Mouse (Mus musculus) liver, embryonic 16.5 days (tissue): ENCODE measurements around the gene Gca. TPM values are rescaled to one million over a fixed set of nuclear protein-coding genes. Genes with fewer than 3 reads are reported as not detected.
"Not testable (repeated sequence)": the region's sequence is repeated elsewhere in the genome, so short reads cannot be mapped to it uniquely, and the experiment has no call there.

Source experiments
- ATAC-seq: fragments of 200-750 bp; cut with Nextera tagmentation; 2 replicates; pipeline ENCODE4 v1.8.0; 2017; ENCODE audit warnings: low read depth, mild to moderate bottlenecking, moderate number of reproducible peaks, moderate library complexity
- H3K27ac ChIP-seq: fragments of 300-500 bp; sonication (generic); 2 replicates; pipeline ENCODE4 v1.5.1; 2014; ENCODE audit warnings: mild to moderate bottlenecking, low read length
- H3K27me3 ChIP-seq: fragments of 300-500 bp; sonication (generic); 2 replicates; pipeline ENCODE4 v1.6.1; 2014; ENCODE audit warnings: low read depth, low read length, mixed read lengths; ENCODE audit not compliant: control insufficient read depth, insufficient read depth
- H3K36me3 ChIP-seq: fragments of 300-500 bp; sonication (generic); 2 replicates; pipeline ENCODE4 v1.6.1; 2014; ENCODE audit warnings: mild to moderate bottlenecking; ENCODE audit not compliant: control insufficient read depth, insufficient read depth
- H3K4me1 ChIP-seq: fragments of 300-500 bp; sonication (generic); 2 replicates; pipeline ENCODE4 v1.6.1; 2014; ENCODE audit warnings: low read depth, low read length, mixed read lengths; ENCODE audit not compliant: control insufficient read depth
- H3K4me2 ChIP-seq: fragments of 300-500 bp; sonication (generic); 2 replicates; pipeline ENCODE4 v1.6.1; 2014; ENCODE audit warnings: low read depth, low read length, mixed read lengths
- H3K4me3 ChIP-seq: fragments of 300-500 bp; sonication (generic); 2 replicates; pipeline ENCODE4 v1.5.1; 2014; ENCODE audit warnings: low read depth, mild to moderate bottlenecking, low read length
- H3K9ac ChIP-seq: fragments of 300-500 bp; sonication (generic); 2 replicates; pipeline ENCODE4 v1.6.1; 2014; ENCODE audit warnings: low read depth, low read length
- H3K9me3 ChIP-seq: fragments of 300-500 bp; sonication (generic); replicated peaks from 2 replicates; pipeline ENCODE4 v1.6.1; 2016; ENCODE audit warnings: low read length; ENCODE audit not compliant: control insufficient read depth
- WGBS: fragments of 180-500 bp; shearing (Covaris S2); extraction: QIAGEN DNeasy Blood & Tissue Kit; methylation state at CpG from one replicate; pipeline ENCODE4 v1.1.7; 2014; ENCODE audit not compliant: insufficient replicate concordance; 5-methylcytosine and 5-hydroxymethylcytosine counted together
- polyA plus RNA-seq: library from polyadenylated mRNA; unstranded; fragments of >200 nt; fragmentation: Nextera tagmentation; extraction: Ambion mirVana; gene quantifications from 2 replicates; pipeline ENCODE4 v1.2.1, GENCODE M21; 2015

Gene Gca
- polyA plus RNA-seq, 1 experiment from 2014 or later, result 5.7 TPM

- Histone ChIP-seq H3K9ac (no peak overlapping the region), H3K36me3 (no peaks in the 10 kb centered on the region), H3K9me3 (no peaks in the 10 kb centered on the region), H3K27me3 (no peaks in the 10 kb centered on the region), H3K4me3 (no peak overlapping the region), H3K4me1 (no peaks in the 10 kb centered on the region), H3K27ac (no peak overlapping the region), H3K4me2 (no peak overlapping the region)
- 36% methylated on average over 3 of the region's 3 CpGs for WGBS
- no peak for ATAC-seq
Observed at GRCm38 (mm10) chr2:62684989-62685595, 21.0 kb downstream of the Gca start.

GRCm38 (mm10) chr2:62685934-62686333, 21.8 kb downstream of the Gca start:
- Histone ChIP-seq H3K4me3 (no peak overlapping the region), H3K36me3 (no peaks in the 10 kb centered on the region), H3K9ac (no peak overlapping the region), H3K9me3 (no peaks in the 10 kb centered on the region), H3K4me2 (no peak overlapping the region), H3K4me1 (no peaks in the 10 kb centered on the region), H3K27ac (no peak overlapping the region), H3K27me3 (no peaks in the 10 kb centered on the region)
- 64% methylated on average over 6 of the region's 6 CpGs for WGBS
- ATAC-seq, result no peak

- Histone ChIP-seq H3K9me3 (no peaks in the 10 kb centered on the region), H3K4me2 (no peak overlapping the region), H3K4me3 (no peak overlapping the region), H3K9ac (no peak overlapping the region), H3K4me1 (no peaks in the 10 kb centered on the region), H3K27ac (no peak overlapping the region), H3K27me3 (no peaks in the 10 kb centered on the region), H3K36me3 (no peaks in the 10 kb centered on the region)
- ATAC-seq, result no peak
- WGBS, result 49% methylated on average over 3 of the region's 3 CpGs
Observed at GRCm38 (mm10) chr2:62706313-62706712, 42.2 kb downstream of the Gca start.

GRCm38 (mm10) chr2:62709633-62710032, 45.5 kb downstream of the Gca start:
- Histone ChIP-seq H3K9ac (no peak overlapping the region), H3K4me3 (no peak overlapping the region), H3K4me1 (no peaks in the 10 kb centered on the region), H3K4me2 (no peak overlapping the region), H3K36me3 (no peaks in the 10 kb centered on the region), H3K27me3 (no peaks in the 10 kb centered on the region), H3K27ac (no peak overlapping the region), H3K9me3 (no peaks in the 10 kb centered on the region)
- WGBS, result 27% methylated on average over 1 of the region's 1 CpGs
- no peak for ATAC-seq

GRCm38 (mm10) chr2:62714362-62714761, 50.3 kb downstream of the Gca start:
- H3K36me3 ChIP-seq, H3K27ac ChIP-seq, ATAC-seq, H3K9me3 ChIP-seq, H3K9ac ChIP-seq, H3K27me3 ChIP-seq, H3K4me1 ChIP-seq, H3K4me3 ChIP-seq, H3K4me2 ChIP-seq: not testable (repeated sequence)
- WGBS, result 62% methylated on average over 4 of the region's 4 CpGs

GRCm38 (mm10) chr2:62715260-62715659, 51.2 kb downstream of the Gca start:
- ATAC-seq, result no peak
- Histone ChIP-seq H3K4me1 (no peaks in the 10 kb centered on the region), H3K9me3 (no peaks in the 10 kb centered on the region), H3K27ac (no peak overlapping the region), H3K4me2 (no peak overlapping the region), H3K4me3 (no peak overlapping the region), H3K27me3 (no peaks in the 10 kb centered on the region), H3K9ac (no peak overlapping the region), H3K36me3 (no peaks in the 10 kb centered on the region)
- 59% methylated on average over 4 of the region's 4 CpGs for WGBS

- Histone ChIP-seq H3K4me3 (no peak overlapping the region), H3K27ac (no peak overlapping the region), H3K4me1 (no peaks in the 10 kb centered on the region), H3K4me2 (no peak overlapping the region), H3K36me3 (no peaks in the 10 kb centered on the region), H3K9ac (no peak overlapping the region), H3K27me3 (no peaks in the 10 kb centered on the region), H3K9me3 (no peaks in the 10 kb centered on the region)
- no peak for ATAC-seq
- WGBS, result 56% methylated on average over 6 of the region's 6 CpGs
Observed at GRCm38 (mm10) chr2:62717270-62717669, 53.2 kb downstream of the Gca start.

- no peaks in the 10 kb centered on the region for H3K36me3 ChIP-seq
- H3K4me1 ChIP-seq, result no peaks in the 10 kb centered on the region
- no peaks in the 10 kb centered on the region for H3K9me3 ChIP-seq
- H3K4me2 ChIP-seq, result no peak overlapping the region
- no peak overlapping the region for H3K4me3 ChIP-seq
- no peaks in the 10 kb centered on the region for H3K27me3 ChIP-seq
- no peak overlapping the region for H3K27ac ChIP-seq
- H3K9ac ChIP-seq, result no peak overlapping the region
- ATAC-seq, result no peak
- WGBS, result 6% methylated on average over 1 of the region's 1 CpGs
Observed at GRCm38 (mm10) chr2:62718411-62718810, 54.3 kb downstream of the Gca start.

GRCm38 (mm10) chr2:62725946-62726345, 61.9 kb downstream of the Gca start:
- no peaks in the 10 kb centered on the region for H3K4me1 ChIP-seq
- H3K27me3 ChIP-seq, result no peaks in the 10 kb centered on the region
- no peak overlapping the region for H3K9ac ChIP-seq
- no peaks in the 10 kb centered on the region for H3K9me3 ChIP-seq
- no peak overlapping the region for H3K27ac ChIP-seq
- no peaks in the 10 kb centered on the region for H3K36me3 ChIP-seq
- 44% methylated on average over 1 of the region's 1 CpGs for WGBS
- no peak for ATAC-seq
- no peak overlapping the region for H3K4me2 ChIP-seq
- no peak overlapping the region for H3K4me3 ChIP-seq
